Comparison of ENCODE assay signal across 9 mouse cellular contexts in genomic region chr11:69324749-69325148, GRCm38 (mm10). TPM values are rescaled to one million over a fixed set of nuclear protein-coding genes. Genes with fewer than 3 reads are reported as not detected.
DNase-seq lines count a peak whose midpoint lies in the region; ATAC-seq and TF ChIP-seq lines count a peak whose summit lies in the region.
"Had no signal": no experiment of that assay in that cellular context is flagged by ENCODE, and none has a peak within 500 bp of the region (broad histone marks: within the 10 kb centered on the region; RNA-seq: fewer than 3 reads in every experiment).

No protein-coding gene starts in this region.

- peaks cover 19 to 35% of the 10 kb centered on the region in 2 experiments for H3K4me1 ChIP-seq in heart, embryonic 14.5 days (ENCODE audit: control insufficient read depth in 2 of 2, insufficient read depth in 2 of 2, low read length in 2 of 2)
- H3K4me1 ChIP-seq in bone marrow macrophage, adult 2 months (ENCODE audit: control insufficient read depth, insufficient read depth, low read length): peaks cover 14% of the 10 kb centered on the region
- H3K4me1 ChIP-seq in hindbrain, embryonic 14.5 days (replicated peaks; ENCODE audit: control insufficient read depth, insufficient read depth, low read length): peaks cover 35% of the 10 kb centered on the region
- peaks cover 38% of the 10 kb centered on the region for H3K4me1 ChIP-seq in midbrain, embryonic 12.5 days

- peak overlapping the region; percentile 99 for H3K4me2 ChIP-seq in heart, embryonic 14.5 days (ENCODE audit: low read length)
- peak overlapping the region; percentile 77 for H3K4me2 ChIP-seq in hindbrain, embryonic 14.5 days (replicated peaks)
- peak overlapping the region; percentile 86 for H3K4me2 ChIP-seq in midbrain, embryonic 12.5 days (replicated peaks)

- ATAC-seq in heart, embryonic 14.5 days (ENCODE audit: insufficient number of reproducible peaks, insufficient read depth, low FRiP score, low read depth): no peak
- no peak for ATAC-seq in hindbrain, embryonic 14.5 days (ENCODE audit: low FRiP score)
- ATAC-seq in midbrain, embryonic 12.5 days (ENCODE audit: low FRiP score, low read depth): no peak

- intact Hi-C loops in heart, postnatal 25 days (cut with DNase I): loop anchor here (5.0 kb wide), 1 partner anchor 57 kb away; no protein-coding TSS in a partner anchor

- peaks cover 12% of the 10 kb centered on the region for H3K36me3 ChIP-seq in heart, embryonic 14.5 days (ENCODE audit: control insufficient read depth, insufficient read depth, low read length)
- 0 out of 2 replicates have a peak, but pooled peaks cover 3% of the 10 kb centered on the region for H3K36me3 ChIP-seq in hindbrain, embryonic 14.5 days (replicated peaks; ENCODE audit: control insufficient read depth, insufficient read depth)
- H3K36me3 ChIP-seq in midbrain, embryonic 12.5 days: peaks cover 8% of the 10 kb centered on the region

- TF ChIP-seq CTCF in bone marrow macrophage, adult 2 months (IDR thresholded peaks at IDR 0.05; ENCODE audit: low read depth, low read length): no peak

- H3K27me3 ChIP-seq in heart, embryonic 14.5 days (ENCODE audit: control insufficient read depth, insufficient read depth, low read length): peaks cover 15% of the 10 kb centered on the region
- H3K27me3 ChIP-seq in hindbrain, embryonic 14.5 days (ENCODE audit: control insufficient read depth, insufficient read depth, low read length): 0 out of 2 replicates have a peak, but pooled peaks cover 10% of the 10 kb centered on the region
- peaks cover 34% of the 10 kb centered on the region for H3K27me3 ChIP-seq in midbrain, embryonic 12.5 days

- 0 out of 4 replicates have a peak overlapping the region, but pooled peaks of 1 of the 2 experiments have one; percentile 79 for H3K27ac ChIP-seq in heart, embryonic 14.5 days (replicated peaks in 1 of 2; ENCODE audit: control insufficient read depth in 1 of 2, insufficient read depth in 1 of 2, low read depth in 2 of 2, low read length in 2 of 2)
- no peak overlapping the region for H3K27ac ChIP-seq in bone marrow macrophage, adult 2 months (ENCODE audit: insufficient read depth, low read depth, low read length)
- no peak overlapping the region for H3K27ac ChIP-seq in hindbrain, embryonic 14.5 days
- H3K27ac ChIP-seq in midbrain, embryonic 12.5 days (replicated peaks): no peak overlapping the region

- H3K4me3 ChIP-seq in heart, embryonic 14.5 days (ENCODE audit: control insufficient read depth in 1 of 2, insufficient read depth in 1 of 2, low read depth in 1 of 2, low read length in 2 of 2): peak overlapping the region in 1 of 2 experiments; percentile 75; a peak in 3 of 4 replicates
- peak overlapping the region; percentile 64 for H3K4me3 ChIP-seq in bone marrow macrophage, adult 2 months (ENCODE audit: insufficient read depth, low read length)
- H3K4me3 ChIP-seq in hindbrain, embryonic 14.5 days (replicated peaks; ENCODE audit: low read length): peak overlapping the region; percentile 56
- H3K4me3 ChIP-seq in midbrain, embryonic 12.5 days: peak overlapping the region; percentile 65

- TF ChIP-seq POLR2A in bone marrow macrophage, adult 2 months (IDR thresholded peaks at IDR 0.05; ENCODE audit: borderline replicate concordance, low read depth, low read length): no peak

- H3K9ac ChIP-seq in heart, embryonic 14.5 days (ENCODE audit: low read length): peak overlapping the region; percentile 87
- peak overlapping the region; percentile 75; the same call in 1 of the 2 replicates for H3K9ac ChIP-seq in hindbrain, embryonic 14.5 days
- no peak overlapping the region; the same call in 1 of the 2 replicates for H3K9ac ChIP-seq in midbrain, embryonic 12.5 days (replicated peaks)

- WGBS in heart, embryonic 14.5 days: 75% methylated on average over 6 of the region's 6 CpGs
- WGBS in hindbrain, embryonic 14.5 days: 80% methylated on average over 6 of the region's 6 CpGs
- 84% methylated on average over 6 of the region's 6 CpGs for WGBS in midbrain, embryonic 12.5 days

- H3K9me3 ChIP-seq in heart, embryonic 14.5 days (ENCODE audit: control insufficient read depth, low read length): no peaks in the 10 kb centered on the region
- H3K9me3 ChIP-seq in hindbrain, embryonic 14.5 days (ENCODE audit: control insufficient read depth, low read length): no peaks in the 10 kb centered on the region
- H3K9me3 ChIP-seq in midbrain, embryonic 12.5 days: no peaks in the 10 kb centered on the region

- no peak for DNase-seq in heart, postnatal 25 days (ENCODE audit: low spot score)
- no peak for DNase-seq in hindbrain, embryonic 14.5 days (ENCODE audit: low spot score)
- DNase-seq in left cerebral cortex, adult 8-10 months (ENCODE audit: low spot score in 2 of 2): no peak
- DNase-seq in thymus, postnatal 0 days (ENCODE audit: low spot score): no peak
- DNase-seq in cerebellum, postnatal 36 days: no peak
- DNase-seq: spleen, adult 18-20 months had no signal

RNA-seq across cellular contexts. Expression of gene Trappc1, which starts 1.0 kb away (rescaled TPM):
- 181 and 195 TPM in 2 replicates for polyA plus RNA-seq in heart, embryonic 14.5 days (2014; fragmentation: Nextera tagmentation; extraction: Ambion mirVana)
- total RNA-seq in heart, postnatal 25 days (2021): 10 to 100 TPM; 48.0 to 53.0 TPM
- polyA plus RNA-seq in bone marrow macrophage, adult 2 months (2012; ENCODE audit: insufficient read depth, insufficient read length, missing spikeins): 109 and 110 TPM in 2 replicates
- polyA plus RNA-seq in hindbrain, embryonic 14.5 days (2014; fragmentation: Nextera tagmentation; extraction: Ambion mirVana): 176 and 197 TPM in 2 replicates
- 186 and 187 TPM in 2 replicates for polyA plus RNA-seq in midbrain, embryonic 12.5 days (2016; fragmentation: Nextera tagmentation; extraction: Ambion mirVana)
- 10 to 100 TPM; 47.7 to 54.7 (median 51.5) TPM for total RNA-seq in left cerebral cortex, adult 8-10 months (2022)
- polyA plus RNA-seq in thymus, postnatal 0 days (2015; fragmentation: Nextera tagmentation; extraction: Ambion mirVana): 132 and 138 TPM in 2 replicates

RNA-seq across cellular contexts. Expression of gene Cntrob, which starts 1.2 kb away (rescaled TPM):
- polyA plus RNA-seq in heart, embryonic 14.5 days (2014; fragmentation: Nextera tagmentation; extraction: Ambion mirVana): 8.6 and 8.9 TPM in 2 replicates
- total RNA-seq in heart, postnatal 25 days (2021): 1 to 10 TPM; 2.6 to 5.3 TPM
- polyA plus RNA-seq in bone marrow macrophage, adult 2 months (2012; ENCODE audit: insufficient read depth, insufficient read length, missing spikeins): 15.4 and 16.8 TPM in 2 replicates
- polyA plus RNA-seq in hindbrain, embryonic 14.5 days (2014; fragmentation: Nextera tagmentation; extraction: Ambion mirVana): 11.0 and 12.3 TPM in 2 replicates
- 40.1 and 45.6 TPM in 2 replicates for polyA plus RNA-seq in midbrain, embryonic 12.5 days (2016; fragmentation: Nextera tagmentation; extraction: Ambion mirVana)
- total RNA-seq in left cerebral cortex, adult 8-10 months (2022): 10 to 100 TPM; 14.9 to 19.9 (median 17.4) TPM
- 22.4 and 22.8 TPM in 2 replicates for polyA plus RNA-seq in thymus, postnatal 0 days (2015; fragmentation: Nextera tagmentation; extraction: Ambion mirVana)

RNA-seq across cellular contexts. Expression of gene Kcnab3, which starts 1.3 kb away (rescaled TPM):
- 0.62 and 0.84 TPM in 2 replicates for polyA plus RNA-seq in heart, embryonic 14.5 days (2014; fragmentation: Nextera tagmentation; extraction: Ambion mirVana)
- total RNA-seq in heart, postnatal 25 days (2021): under 1 TPM; 0.22 to 0.29 TPM
- 0.43 and 0.88 TPM in 2 replicates for polyA plus RNA-seq in bone marrow macrophage, adult 2 months (2012; ENCODE audit: insufficient read depth, insufficient read length, missing spikeins)
- polyA plus RNA-seq in hindbrain, embryonic 14.5 days (2014; fragmentation: Nextera tagmentation; extraction: Ambion mirVana): 4.3 and 4.7 TPM in 2 replicates
- 4.4 and 4.5 TPM in 2 replicates for polyA plus RNA-seq in midbrain, embryonic 12.5 days (2016; fragmentation: Nextera tagmentation; extraction: Ambion mirVana)
- 10 to 100 TPM; 72.7 to 84.4 (median 78.8) TPM for total RNA-seq in left cerebral cortex, adult 8-10 months (2022)
- polyA plus RNA-seq in thymus, postnatal 0 days (2015; fragmentation: Nextera tagmentation; extraction: Ambion mirVana): 0.18 and 0.24 TPM in 2 replicates

RNA-seq across cellular contexts. Expression of gene Rnf227, which starts 15.5 kb away (rescaled TPM):
- polyA plus RNA-seq in heart, embryonic 14.5 days (2014; fragmentation: Nextera tagmentation; extraction: Ambion mirVana): 6.6 and 7.3 TPM in 2 replicates
- under 1 TPM; 0.16 to 0.17 TPM for total RNA-seq in heart, postnatal 25 days (2021)
- 4.6 and 4.8 TPM in 2 replicates for polyA plus RNA-seq in bone marrow macrophage, adult 2 months (2012; ENCODE audit: insufficient read depth, insufficient read length, missing spikeins)
- polyA plus RNA-seq in hindbrain, embryonic 14.5 days (2014; fragmentation: Nextera tagmentation; extraction: Ambion mirVana): 224 and 231 TPM in 2 replicates
- polyA plus RNA-seq in midbrain, embryonic 12.5 days (2016; fragmentation: Nextera tagmentation; extraction: Ambion mirVana): 48.4 and 50.5 TPM in 2 replicates
- total RNA-seq in left cerebral cortex, adult 8-10 months (2022): 100 to 1,000 TPM; 160 to 180 (median 169) TPM
- polyA plus RNA-seq in thymus, postnatal 0 days (2015; fragmentation: Nextera tagmentation; extraction: Ambion mirVana): 6.8 and 8.3 TPM in 2 replicates

RNA-seq across cellular contexts. Expression of gene Chd3, which starts 44.5 kb away (rescaled TPM):
- 16.5 TPM in 2 replicates for polyA plus RNA-seq in heart, embryonic 14.5 days (2014; fragmentation: Nextera tagmentation; extraction: Ambion mirVana)
- 10 to 100 TPM; 26.4 to 27.9 TPM for total RNA-seq in heart, postnatal 25 days (2021)
- 134 and 137 TPM in 2 replicates for polyA plus RNA-seq in bone marrow macrophage, adult 2 months (2012; ENCODE audit: insufficient read depth, insufficient read length, missing spikeins)
- 67.5 and 76.6 TPM in 2 replicates for polyA plus RNA-seq in hindbrain, embryonic 14.5 days (2014; fragmentation: Nextera tagmentation; extraction: Ambion mirVana)
- polyA plus RNA-seq in midbrain, embryonic 12.5 days (2016; fragmentation: Nextera tagmentation; extraction: Ambion mirVana): 78.7 and 88.5 TPM in 2 replicates
- total RNA-seq in left cerebral cortex, adult 8-10 months (2022): 100 to 1,000 TPM; 370 to 420 (median 387) TPM
- polyA plus RNA-seq in thymus, postnatal 0 days (2015; fragmentation: Nextera tagmentation; extraction: Ambion mirVana): 10.7 and 13.2 TPM in 2 replicates
